Mouse (Mus musculus): Measurements from ENCODE around the gene Prss28. TPM values are rescaled to one million over a fixed set of nuclear protein-coding genes. Genes with fewer than 3 reads are reported as not detected.

The Prss28 gene
- polyA plus RNA-seq, 2 experiments, result not detected

DNA sequence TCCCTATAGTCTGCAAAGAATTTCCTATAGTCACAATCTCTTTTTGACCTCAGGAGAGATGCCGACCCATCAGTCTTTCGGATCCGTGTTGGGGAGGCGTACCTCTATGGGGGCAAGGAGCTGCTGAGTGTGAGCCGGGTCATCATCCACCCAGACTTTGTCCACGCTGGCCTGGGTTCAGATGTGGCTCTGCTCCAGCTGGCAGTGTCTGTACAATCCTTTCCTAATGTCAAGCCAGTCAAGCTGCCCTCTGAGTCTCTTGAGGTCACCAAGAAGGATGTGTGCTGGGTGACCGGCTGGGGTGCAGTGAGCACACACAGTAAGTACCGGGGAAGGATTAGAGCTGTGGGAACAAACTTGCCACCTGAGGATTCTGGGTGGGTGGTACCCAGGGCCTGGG lies 12.4 kb downstream of the Prss28 start:
- H3K36me3 ChIP-seq (ENCODE audit: control insufficient read depth, insufficient read depth, low read length), result no peaks in the 10 kb centered on the region
- H3K9ac ChIP-seq (ENCODE audit: low read depth, low read length, severe bottlenecking), result no peak overlapping the region
- TF ChIP-seq POLR2A (IDR thresholded peaks at IDR 0.05; ENCODE audit: borderline replicate concordance, extremely low read depth, insufficient read depth, insufficient read length), result no peak
- 93% methylated on average over 8 of the region's 8 CpGs for WGBS
- no peak overlapping the region for H3K4me2 ChIP-seq (replicated peaks; ENCODE audit: low read depth, low read length, severe bottlenecking)
- DNase-seq (ENCODE audit: low spot score) (no peak), ATAC-seq (ENCODE audit: low FRiP score, low read depth) (no peak)
- no peaks in the 10 kb centered on the region for H3K4me1 ChIP-seq (ENCODE audit: control insufficient read depth, insufficient read depth, low read length)
- no peaks in the 10 kb centered on the region for H3K27me3 ChIP-seq (ENCODE audit: control insufficient read depth, insufficient read depth, low read length)
- H3K27ac ChIP-seq (replicated peaks; ENCODE audit: low read depth, low read length), result no peak overlapping the region
- H3K9me3 ChIP-seq (ENCODE audit: control insufficient read depth, low read length), result no peaks in the 10 kb centered on the region
- H3K4me3 ChIP-seq (replicated peaks; ENCODE audit: low read length), result no peak overlapping the region

DNA sequence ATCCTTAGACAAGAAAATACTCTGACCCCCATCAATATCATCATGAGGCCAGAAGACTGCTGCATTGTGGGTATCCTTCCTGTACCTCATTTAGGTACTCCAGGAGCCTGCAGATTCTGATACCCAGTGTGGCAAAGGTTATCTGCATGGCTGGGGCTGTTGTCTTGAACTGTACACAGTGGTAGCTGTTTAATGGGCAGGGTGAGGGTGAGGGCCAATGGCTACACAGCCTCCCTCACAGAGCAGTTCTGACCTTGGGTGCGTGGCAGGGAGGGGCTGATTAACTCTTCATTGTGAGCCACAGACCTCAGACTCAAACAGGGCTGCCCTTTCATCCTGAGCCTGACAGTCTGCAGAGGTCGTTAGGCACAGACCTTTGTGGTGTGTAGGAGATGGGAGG lies 14.5 kb downstream of the Prss28 start:
- no peaks in the 10 kb centered on the region for H3K36me3 ChIP-seq (ENCODE audit: control insufficient read depth, insufficient read depth, low read length)
- no peak overlapping the region for H3K4me2 ChIP-seq (replicated peaks; ENCODE audit: low read depth, low read length, severe bottlenecking)
- no peaks in the 10 kb centered on the region for H3K4me1 ChIP-seq (ENCODE audit: control insufficient read depth, insufficient read depth, low read length)
- WGBS, result 10% methylated on average over 2 of the region's 2 CpGs
- no peaks in the 10 kb centered on the region for H3K9me3 ChIP-seq (ENCODE audit: control insufficient read depth, low read length)
- no peak overlapping the region for H3K4me3 ChIP-seq (replicated peaks; ENCODE audit: low read length)
- H3K27me3 ChIP-seq (ENCODE audit: control insufficient read depth, insufficient read depth, low read length), result no peaks in the 10 kb centered on the region
- no peak for TF ChIP-seq POLR2A (IDR thresholded peaks at IDR 0.05; ENCODE audit: borderline replicate concordance, extremely low read depth, insufficient read depth, insufficient read length)
- no peak overlapping the region for H3K27ac ChIP-seq (replicated peaks; ENCODE audit: low read depth, low read length)
- DNase-seq (ENCODE audit: low spot score), result no peak
- no peak for ATAC-seq (ENCODE audit: low FRiP score, low read depth)
- no peak overlapping the region for H3K9ac ChIP-seq (ENCODE audit: low read depth, low read length, severe bottlenecking)

DNA sequence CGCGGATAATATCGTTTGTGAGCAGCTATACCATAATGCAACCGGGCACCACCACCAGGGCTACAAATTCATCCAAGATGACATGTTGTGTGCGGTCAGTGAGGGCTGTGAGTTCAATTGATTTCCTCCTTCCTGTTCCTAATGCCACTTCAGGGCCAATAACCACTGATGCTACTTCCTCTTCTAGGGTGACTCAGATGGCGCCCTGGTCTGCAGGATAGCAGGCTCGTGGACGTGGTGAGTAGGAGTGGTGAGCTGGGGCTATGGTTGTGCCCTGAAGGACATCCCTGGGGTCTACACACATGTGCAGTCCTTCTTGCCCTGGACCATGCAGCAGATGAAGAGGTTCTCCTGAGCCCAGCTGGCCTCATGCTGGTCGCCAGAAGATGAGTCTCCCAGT lies 23.9 kb downstream of the Prss28 start:
- 65% methylated on average over 9 of the region's 9 CpGs for WGBS
- no peaks in the 10 kb centered on the region for H3K36me3 ChIP-seq (ENCODE audit: control insufficient read depth, insufficient read depth, low read length)
- TF ChIP-seq POLR2A (IDR thresholded peaks at IDR 0.05; ENCODE audit: borderline replicate concordance, extremely low read depth, insufficient read depth, insufficient read length), result no peak
- ATAC-seq (ENCODE audit: low FRiP score, low read depth) (no peak), DNase-seq (ENCODE audit: low spot score) (no peak)
- no peak overlapping the region for H3K9ac ChIP-seq (ENCODE audit: low read depth, low read length, severe bottlenecking)
- no peaks in the 10 kb centered on the region for H3K4me1 ChIP-seq (ENCODE audit: control insufficient read depth, insufficient read depth, low read length)
- H3K4me2 ChIP-seq (replicated peaks; ENCODE audit: low read depth, low read length, severe bottlenecking), result no peak overlapping the region
- no peak overlapping the region for H3K27ac ChIP-seq (replicated peaks; ENCODE audit: low read depth, low read length)
- H3K27me3 ChIP-seq (ENCODE audit: control insufficient read depth, insufficient read depth, low read length), result peaks cover 4% of the 10 kb centered on the region; the same call in 1 of the 2 replicates
- H3K9me3 ChIP-seq (ENCODE audit: control insufficient read depth, low read length), result no peaks in the 10 kb centered on the region
- no peak overlapping the region for H3K4me3 ChIP-seq (replicated peaks; ENCODE audit: low read length)

DNA sequence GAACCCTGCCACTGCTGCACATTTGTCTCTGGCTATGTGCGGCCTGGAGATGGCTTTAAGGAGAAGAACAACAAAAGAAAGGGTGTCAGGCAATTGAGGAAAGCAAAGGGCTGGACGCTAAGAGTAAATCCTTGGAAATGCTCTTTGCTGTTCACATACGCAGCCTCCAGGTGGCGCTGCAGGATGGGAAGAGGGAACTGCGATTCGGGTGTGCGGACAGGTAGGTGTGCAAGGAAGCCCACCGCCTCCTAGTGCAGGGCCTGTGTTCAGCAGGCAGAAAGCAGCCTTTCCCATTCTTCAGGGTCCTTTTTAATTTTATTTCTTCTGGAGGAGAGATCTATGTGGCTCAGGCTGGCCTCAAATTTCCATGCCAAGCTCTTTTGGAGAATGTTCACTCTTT lies 25.5 kb downstream of the Prss28 start:
- WGBS, result under 1% methylated on average over 8 of the region's 8 CpGs
- Histone ChIP-seq H3K4me2 (replicated peaks; ENCODE audit: low read depth, low read length, severe bottlenecking) (no peak overlapping the region), H3K27me3 (ENCODE audit: control insufficient read depth, insufficient read depth, low read length) (peaks cover 4% of the 10 kb centered on the region; the same call in 1 of the 2 replicates), H3K36me3 (ENCODE audit: control insufficient read depth, insufficient read depth, low read length) (no peaks in the 10 kb centered on the region), H3K4me3 (replicated peaks; ENCODE audit: low read length) (no peak overlapping the region), H3K4me1 (ENCODE audit: control insufficient read depth, insufficient read depth, low read length) (no peaks in the 10 kb centered on the region), H3K9ac (ENCODE audit: low read depth, low read length, severe bottlenecking) (no peak overlapping the region), H3K9me3 (ENCODE audit: control insufficient read depth, low read length) (no peaks in the 10 kb centered on the region), H3K27ac (replicated peaks; ENCODE audit: low read depth, low read length) (no peak overlapping the region)
- peak; percentile 64 for DNase-seq (ENCODE audit: low spot score)
- ATAC-seq (ENCODE audit: low FRiP score, low read depth), result no peak
- TF ChIP-seq POLR2A (IDR thresholded peaks at IDR 0.05; ENCODE audit: borderline replicate concordance, extremely low read depth, insufficient read depth, insufficient read length), result no peak

DNA sequence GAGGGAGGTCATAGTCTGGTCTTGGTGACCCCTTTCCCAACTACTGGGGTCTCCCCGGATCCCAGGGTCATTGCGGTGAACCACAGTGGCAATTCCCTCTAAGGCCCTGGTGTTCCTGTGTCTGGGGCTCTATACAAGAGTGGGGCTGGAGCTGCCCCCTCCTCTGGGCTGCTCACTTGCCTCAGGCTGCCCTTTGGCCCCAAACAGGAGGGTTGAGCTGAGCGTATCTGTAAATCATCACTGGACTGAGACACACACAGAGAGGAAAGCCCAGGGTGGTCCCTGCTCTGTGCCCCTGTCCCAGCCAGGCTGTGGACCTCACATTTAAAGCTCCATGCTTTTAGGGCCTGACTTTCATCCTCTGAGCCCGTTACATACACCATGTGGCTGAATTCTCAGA lies 29.8 kb downstream of the Prss28 start:
- DNase-seq (ENCODE audit: low spot score) (no peak), ATAC-seq (ENCODE audit: low FRiP score, low read depth) (no peak)
- Histone ChIP-seq H3K36me3 (ENCODE audit: control insufficient read depth, insufficient read depth, low read length) (no peaks in the 10 kb centered on the region), H3K27me3 (ENCODE audit: control insufficient read depth, insufficient read depth, low read length) (no peaks in the 10 kb centered on the region), H3K4me2 (replicated peaks; ENCODE audit: low read depth, low read length, severe bottlenecking) (no peak overlapping the region), H3K9me3 (ENCODE audit: control insufficient read depth, low read length) (no peaks in the 10 kb centered on the region), H3K27ac (replicated peaks; ENCODE audit: low read depth, low read length) (no peak overlapping the region), H3K9ac (ENCODE audit: low read depth, low read length, severe bottlenecking) (no peak overlapping the region), H3K4me1 (ENCODE audit: control insufficient read depth, insufficient read depth, low read length) (no peaks in the 10 kb centered on the region), H3K4me3 (replicated peaks; ENCODE audit: low read length) (no peak overlapping the region)
- no peak for TF ChIP-seq POLR2A (IDR thresholded peaks at IDR 0.05; ENCODE audit: borderline replicate concordance, extremely low read depth, insufficient read depth, insufficient read length)
- 84% methylated on average over 4 of the region's 4 CpGs for WGBS

DNA sequence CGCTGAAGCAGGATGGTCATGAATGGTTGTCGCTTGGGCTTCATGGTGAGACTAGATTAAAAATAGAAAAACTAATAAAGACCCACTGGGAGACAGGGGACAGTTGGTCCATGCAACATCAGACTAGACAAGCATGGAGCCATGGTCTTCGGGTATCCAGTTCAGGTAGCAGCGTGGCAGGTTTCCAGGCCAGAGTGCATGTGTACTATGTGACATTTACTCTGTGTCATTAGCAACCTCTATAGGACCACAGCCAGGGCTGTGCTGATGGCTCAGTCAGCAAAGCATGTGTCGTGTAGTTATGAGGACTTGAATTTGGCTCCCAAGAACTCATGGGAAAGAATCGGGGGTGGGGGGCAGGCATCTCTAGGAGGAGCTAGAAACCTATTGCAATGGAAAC lies 31.6 kb downstream of the Prss28 start:
- no peaks in the 10 kb centered on the region for H3K27me3 ChIP-seq (ENCODE audit: control insufficient read depth, insufficient read depth, low read length)
- H3K9me3 ChIP-seq (ENCODE audit: control insufficient read depth, low read length), result no peaks in the 10 kb centered on the region
- H3K36me3 ChIP-seq (ENCODE audit: control insufficient read depth, insufficient read depth, low read length), result no peaks in the 10 kb centered on the region
- no peak overlapping the region for H3K4me3 ChIP-seq (replicated peaks; ENCODE audit: low read length)
- H3K27ac ChIP-seq (replicated peaks; ENCODE audit: low read depth, low read length), result no peak overlapping the region
- 82% methylated on average over 6 of the region's 6 CpGs for WGBS
- H3K9ac ChIP-seq (ENCODE audit: low read depth, low read length, severe bottlenecking), result no peak overlapping the region
- H3K4me1 ChIP-seq (ENCODE audit: control insufficient read depth, insufficient read depth, low read length), result no peaks in the 10 kb centered on the region
- ATAC-seq (ENCODE audit: low FRiP score, low read depth) (no peak), DNase-seq (ENCODE audit: low spot score) (no peak)
- H3K4me2 ChIP-seq (replicated peaks; ENCODE audit: low read depth, low read length, severe bottlenecking), result no peak overlapping the region
- no peak for TF ChIP-seq POLR2A (IDR thresholded peaks at IDR 0.05; ENCODE audit: borderline replicate concordance, extremely low read depth, insufficient read depth, insufficient read length)
